Mouse (Mus musculus) heart, postnatal 14 days (tissue): ENCODE measurements around the gene Txk. TPM values are rescaled to one million over a fixed set of nuclear protein-coding genes. Genes with fewer than 3 reads are reported as not detected.

Source experiments
- DNase-seq, 2 experiments: peaks; one replicate each; pipeline ENCODE4 v3.0.0; 2021 to 2022
- intact Hi-C: fragments of 180-260 bp; cut with DNase I; formaldehyde crosslinking; loops from one replicate; pipeline ENCODE4 v1.15.1; 2025
- total RNA-seq, 2 experiments: library from RNA; stranded (reverse); gene quantifications; 2 replicates each; pipeline ENCODE4 v1.2.3; 2021

Txk gene
- total RNA-seq, 2 experiments from 2014 or later = 0.05 to 1.0 TPM

- intact Hi-C loops = loop anchor here (5.0 kb wide), 1 partner anchor 88 kb away; no protein-coding TSS in a partner anchor
- no peak for DNase-seq
These were observed 2.5 kb upstream of the Txk start for GRCm38 (mm10) chr5:72755035-72755434.

GRCm38 (mm10) chr5:72751056-72751758 lies 1.4 kb downstream of the Txk start:
- DNase-seq = no peak
- intact Hi-C loops = no loop called here

GRCm38 (mm10) chr5:72750226-72750625 lies 2.4 kb downstream of the Txk start:
- intact Hi-C loops = no loop called here
- DNase-seq = no peak

DNA sequence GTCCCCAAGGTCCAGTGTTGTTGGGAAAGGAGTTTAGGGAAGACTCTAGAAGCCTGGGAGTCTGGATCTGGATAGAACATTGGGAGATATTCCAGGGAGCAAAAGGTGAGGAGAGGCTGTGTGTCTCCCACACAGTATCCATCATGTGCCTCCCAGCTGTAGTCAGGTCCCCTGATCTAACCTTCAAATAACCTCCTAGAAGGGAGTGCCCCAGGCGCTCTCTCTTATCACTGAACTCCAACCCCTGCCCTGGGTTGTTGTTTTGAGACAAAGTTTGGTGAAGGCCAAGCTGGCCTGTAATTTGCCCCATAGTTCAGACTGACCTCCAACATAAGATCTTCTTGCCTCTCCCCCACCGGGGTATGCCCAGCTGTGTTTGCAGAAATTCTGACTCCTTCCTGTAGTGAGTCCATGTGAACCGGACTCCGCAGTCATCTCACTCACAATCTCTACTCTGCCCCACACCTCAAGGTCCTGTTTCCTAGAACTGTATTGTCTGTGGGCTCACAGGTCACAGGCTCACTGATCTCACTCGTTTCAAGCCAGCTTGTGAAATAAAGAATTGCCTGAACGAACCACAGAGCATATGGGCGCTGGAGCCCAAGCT lies 3.8 kb downstream of the Txk start:
- DNase-seq = no peak
- intact Hi-C loops = no loop called here

DNA sequence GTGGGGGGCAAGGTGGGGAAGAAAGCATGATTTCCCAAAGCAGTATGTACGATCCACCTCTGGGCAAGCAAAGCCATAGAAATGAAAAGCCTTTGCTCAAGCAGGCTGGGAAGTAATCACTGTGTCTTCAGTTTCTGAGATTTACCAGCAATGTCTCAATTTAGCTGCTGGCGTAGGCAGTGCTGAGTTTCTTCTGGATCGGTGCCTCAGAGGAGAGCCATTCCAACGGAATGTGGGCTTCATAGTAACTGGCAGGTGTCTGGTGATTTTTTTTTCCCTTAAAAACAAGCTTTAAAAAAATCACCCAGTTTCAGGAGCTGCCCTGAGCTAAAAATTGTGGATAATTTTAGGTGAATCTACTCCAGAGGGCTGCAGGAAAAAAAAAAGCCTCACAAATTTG lies 5.2 kb downstream of the Txk start:
- peak in 1 of 2 experiments; percentile 22 for DNase-seq
- intact Hi-C loops = no loop called here

DNA sequence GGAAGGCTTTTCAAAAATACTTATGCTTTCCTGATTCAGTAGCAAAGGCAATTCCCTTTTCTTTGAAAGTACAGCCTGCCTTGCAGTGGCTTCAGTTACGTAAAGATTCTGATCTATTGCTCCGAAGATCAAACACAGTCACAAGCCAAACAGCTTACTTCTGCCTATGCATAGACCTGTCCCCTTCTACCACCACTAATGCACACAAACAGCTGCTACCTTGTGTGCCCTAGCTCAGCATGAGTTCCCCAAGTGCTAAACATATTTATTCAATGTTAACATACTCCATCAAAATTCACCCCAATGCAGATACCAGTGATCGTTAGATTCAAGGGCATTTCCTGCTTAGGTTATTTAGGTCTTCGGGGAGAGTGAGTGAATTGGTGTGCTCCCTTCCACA lies 6.1 kb downstream of the Txk start:
- no peak for DNase-seq
- intact Hi-C loops = no loop called here

DNA sequence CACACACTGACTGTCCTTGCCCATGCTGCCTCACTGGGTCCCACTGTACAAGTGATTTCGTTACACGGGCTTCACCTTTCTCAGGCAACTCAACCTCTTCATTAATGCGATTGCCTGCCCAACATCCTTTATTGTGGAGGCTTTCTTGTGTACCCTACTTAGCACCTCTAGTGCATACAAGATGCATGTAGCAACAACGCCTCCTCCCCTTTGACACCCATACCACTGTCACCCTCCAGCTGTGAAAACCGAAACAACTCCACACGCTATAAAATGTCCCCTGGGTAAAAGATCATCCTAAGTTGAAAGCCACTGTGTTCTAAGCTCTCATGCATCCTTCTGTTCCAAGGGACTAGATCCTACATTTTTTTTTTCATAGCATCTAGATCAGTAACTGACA lies 9.5 kb downstream of the Txk start:
- intact Hi-C loops = no loop called here
- no peak for DNase-seq

- intact Hi-C loops = no loop called here
- no peak for DNase-seq
These were observed 15.7 kb downstream of the Txk start for GRCm38 (mm10) chr5:72736868-72737267.

DNA sequence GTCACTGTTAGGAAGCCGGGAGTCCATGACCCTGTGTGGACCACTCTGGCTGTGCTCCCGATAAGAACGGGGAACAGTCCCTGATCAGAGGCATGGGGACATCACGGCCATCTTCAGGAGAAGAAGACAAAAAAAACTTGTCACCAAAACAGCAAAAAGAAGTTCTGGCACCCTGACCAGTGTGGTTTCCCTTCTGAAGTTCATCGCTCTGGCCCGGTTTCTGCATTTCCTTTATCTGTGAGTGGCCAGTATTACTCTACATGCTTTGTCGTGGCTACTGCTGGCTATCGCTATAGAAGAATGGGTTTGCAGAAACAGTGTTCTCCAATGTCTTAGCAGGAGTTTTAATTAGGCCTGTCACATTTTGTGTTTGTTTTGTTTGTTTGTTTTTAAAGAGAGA lies 16.1 kb downstream of the Txk start:
- intact Hi-C loops = no loop called here
- DNase-seq = no peak

DNA sequence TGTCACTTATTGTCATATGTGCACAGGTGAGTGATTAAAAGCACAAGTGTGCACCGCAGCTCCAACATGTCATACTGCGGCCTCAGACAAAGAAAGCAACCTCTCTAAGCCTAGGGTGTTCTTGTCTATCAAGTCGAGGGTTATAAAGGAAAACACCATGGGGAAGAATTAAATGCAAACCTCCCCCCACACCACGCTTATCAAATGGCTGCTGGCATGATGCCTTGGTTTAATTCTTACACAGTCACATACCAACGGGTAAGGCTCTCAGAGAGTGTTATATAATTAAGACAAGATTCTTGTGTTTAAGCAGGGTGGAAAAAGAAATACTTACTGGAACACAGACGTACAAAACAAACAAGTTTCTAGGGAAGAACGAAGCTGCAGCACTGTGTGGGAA lies 16.8 kb downstream of the Txk start:
- DNase-seq = no peak
- intact Hi-C loops = no loop called here

- intact Hi-C loops = no loop called here
- no peak for DNase-seq
These were observed 19.7 kb downstream of the Txk start for GRCm38 (mm10) chr5:72732885-72733284.

- intact Hi-C loops = no loop called here
- DNase-seq = no peak
These were observed 27.2 kb downstream of the Txk start for GRCm38 (mm10) chr5:72725404-72725803.

- intact Hi-C loops = no loop called here
- no peak for DNase-seq
These were observed 29.1 kb downstream of the Txk start for GRCm38 (mm10) chr5:72723429-72723828.

DNA sequence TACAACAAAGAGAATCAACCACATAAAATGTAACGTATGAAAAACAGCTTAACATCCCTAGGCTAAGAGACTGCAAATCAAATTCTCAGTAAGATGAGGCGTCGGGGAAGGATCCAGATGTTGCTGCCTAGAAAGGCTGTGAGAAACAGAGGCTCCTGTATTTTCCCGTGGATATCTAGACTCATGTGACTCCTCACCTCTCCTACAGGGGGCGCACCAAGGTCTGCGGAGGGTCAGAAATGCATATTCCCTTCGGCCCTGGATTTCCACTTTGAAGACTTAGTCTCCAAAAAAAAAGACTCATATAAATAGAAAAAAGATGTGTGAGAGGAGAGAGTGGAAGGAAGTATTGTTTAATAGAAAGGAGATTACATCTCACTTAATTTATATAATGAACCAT lies 32.0 kb downstream of the Txk start:
- intact Hi-C loops = no loop called here
- no peak for DNase-seq

DNA sequence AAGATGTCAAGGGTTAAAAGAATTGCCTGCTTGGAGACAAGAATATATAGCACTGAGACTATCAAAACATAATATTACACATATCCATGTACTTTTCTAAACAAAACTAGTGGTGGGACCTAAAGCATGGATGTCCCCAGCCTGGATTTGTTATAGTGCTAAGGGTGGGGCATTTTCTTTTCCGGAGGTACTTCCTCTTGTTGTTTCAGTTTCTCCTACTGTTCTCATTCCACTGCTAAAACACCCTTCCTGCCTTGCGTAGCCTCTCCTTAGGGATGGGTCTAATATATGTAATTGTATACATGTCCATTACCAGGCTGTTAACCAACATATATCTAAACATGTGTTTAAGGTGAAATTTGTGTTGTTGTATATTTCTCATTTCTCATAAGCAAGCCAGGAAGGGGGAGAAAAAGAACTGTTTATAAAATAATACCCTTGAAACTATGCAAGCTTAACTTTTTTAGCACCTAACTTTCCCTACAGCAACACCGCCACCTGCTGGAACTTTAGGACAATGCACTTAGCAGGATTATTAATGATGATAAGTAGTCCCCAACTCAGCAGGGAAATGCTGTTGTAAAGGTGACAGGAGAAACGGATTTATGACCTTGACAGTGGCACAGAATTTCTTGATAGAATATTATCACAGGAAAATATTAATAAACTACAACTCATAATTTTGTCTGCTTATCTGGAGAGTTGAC lies 41.9 kb downstream of the Txk start:
- DNase-seq = peak; percentile 58 to 79
- intact Hi-C loops = loop anchor here (2.0 kb wide), 2 partner anchors 46 to 360 kb away; no protein-coding TSS in a partner anchor

DNA sequence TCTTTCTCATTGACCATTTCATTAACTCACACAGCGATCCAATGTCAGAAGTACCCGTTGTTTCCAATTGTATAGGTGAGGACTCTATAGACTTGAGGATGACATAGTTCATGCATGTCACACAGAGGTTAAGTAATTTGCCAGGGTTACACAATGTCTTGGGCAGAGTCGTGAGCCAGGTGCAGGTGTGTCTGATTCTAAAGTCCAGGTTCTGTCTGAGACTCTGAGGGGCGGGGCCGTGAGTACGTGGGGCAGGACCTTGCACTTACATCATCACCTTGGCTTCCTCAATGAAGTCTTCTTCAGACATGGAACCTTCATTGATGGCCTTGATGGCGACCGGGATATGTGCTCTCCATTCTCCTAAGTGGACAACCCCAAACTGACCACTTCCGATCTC lies 42.6 kb downstream of the Txk start:
- intact Hi-C loops = loop anchor here (2.0 kb wide), 2 partner anchors 45 to 359 kb away; no protein-coding TSS in a partner anchor

GRCm38 (mm10) chr5:72709451-72709850 lies 43.1 kb downstream of the Txk start:
- no peak for DNase-seq
- intact Hi-C loops = no loop called here

More for the DNA sequence above, 42.6 kb downstream of the Txk start:
- no peak for DNase-seq

DNA sequence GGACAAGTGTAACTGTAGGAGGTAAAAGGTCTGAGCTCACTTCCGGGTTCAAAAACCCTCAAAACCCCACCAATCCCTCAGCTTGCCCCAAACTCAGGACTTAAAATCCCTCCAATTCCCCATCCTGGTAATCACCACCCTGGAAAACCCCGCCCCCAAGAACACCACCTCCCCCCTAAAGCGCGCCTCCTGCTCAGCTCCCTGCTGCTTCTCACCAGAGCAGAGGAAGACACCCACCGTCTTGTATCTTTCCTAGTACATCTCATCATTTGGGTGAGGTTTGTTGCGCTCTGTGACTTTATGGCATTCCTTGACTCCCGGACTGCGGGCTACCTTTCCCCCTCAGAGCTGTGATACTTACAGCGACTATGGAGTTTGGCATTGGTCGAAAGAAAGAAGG lies 45.9 kb downstream of the Txk start:
- intact Hi-C loops = no loop called here
- no peak for DNase-seq

DNA sequence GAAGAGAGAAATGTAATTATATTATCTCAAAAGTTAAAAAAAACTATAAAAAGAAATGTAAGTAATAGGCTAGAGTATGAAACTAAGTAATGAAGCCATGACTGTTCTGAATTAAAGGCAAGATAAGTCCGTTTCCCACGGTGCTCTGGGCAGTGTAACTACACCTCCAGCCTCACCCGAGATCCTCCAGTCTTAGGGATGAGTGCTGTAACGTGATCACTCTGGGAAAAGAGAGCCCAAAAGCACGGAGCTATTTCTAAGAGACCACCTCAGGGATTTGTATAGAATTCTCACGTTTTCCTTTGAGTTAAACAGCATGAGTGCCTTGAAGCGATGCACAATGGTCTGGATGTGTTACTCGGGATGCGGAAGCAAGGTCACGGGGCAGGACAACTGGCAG lies 46.5 kb downstream of the Txk start:
- no peak for DNase-seq
- intact Hi-C loops = no loop called here

DNA sequence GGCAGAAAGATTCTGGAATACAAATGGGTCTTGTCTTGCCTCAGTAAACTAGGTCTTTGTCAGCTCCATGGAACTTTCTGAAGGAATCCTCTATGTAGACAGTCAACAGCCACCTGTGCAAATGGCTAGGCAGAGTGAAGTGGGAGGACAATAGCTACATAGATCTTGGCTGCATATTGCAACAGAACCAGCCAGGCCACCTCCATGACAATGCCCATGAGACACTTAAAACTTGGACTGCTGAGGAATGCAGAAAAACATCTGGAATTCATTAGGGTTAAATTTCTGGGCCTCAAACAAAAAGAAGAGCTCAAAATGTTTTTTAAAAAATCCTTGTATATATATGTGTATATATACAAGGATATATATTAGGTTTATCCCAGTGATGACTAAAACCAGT lies 50.4 kb downstream of the Txk start:
- intact Hi-C loops = no loop called here

DNA sequence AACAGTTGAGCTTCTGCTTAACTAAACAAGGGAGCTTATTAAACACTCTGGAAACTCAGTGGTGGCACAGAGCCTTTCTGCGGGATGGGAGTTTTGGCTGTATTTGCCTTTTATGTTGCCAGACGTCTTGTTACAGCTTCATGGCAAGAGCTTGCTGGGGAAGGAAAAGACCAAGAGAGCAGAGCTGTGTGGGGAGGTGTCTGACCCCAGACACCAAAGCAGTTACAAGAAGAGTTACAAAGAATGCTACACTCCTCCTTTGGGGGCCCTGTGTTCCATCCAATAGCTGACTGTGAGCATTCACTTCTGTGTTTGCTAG lies 53.1 kb downstream of the Txk start:
- intact Hi-C loops = no loop called here
- peak in 1 of 2 experiments; percentile 7 for DNase-seq

More for the DNA sequence above, 50.4 kb downstream of the Txk start:
- DNase-seq = no peak
